Mouse (Mus musculus): ENCODE results near the gene Abcc6.
A peak's percentile ranks its signal among the peaks of the same experiment; 100 is the strongest.

Gene Abcc6

GRCm38 (mm10) chr7:46030145-46030488 lies at the start of gene Abcc6:
TSS of gene Abcc6 (minus strand) at chr7:46030302.
- DNase-seq (ENCODE audit: low spot score in 2 of 2) = no peak

GRCm38 (mm10) chr7:46077675-46078074 lies 47.6 kb upstream of the Abcc6 start:
- DNase-seq (ENCODE audit: low spot score in 2 of 2) = no peak

GRCm38 (mm10) chr7:46076844-46077243 lies 46.7 kb upstream of the Abcc6 start:
- DNase-seq (ENCODE audit: low spot score in 2 of 2) = no peak

- no peak for DNase-seq (ENCODE audit: low spot score in 2 of 2)
Measured at GRCm38 (mm10) chr7:46068831-46069230, 38.7 kb upstream of the Abcc6 start.

GRCm38 (mm10) chr7:46063296-46063695 lies 33.2 kb upstream of the Abcc6 start:
- no peak for DNase-seq (ENCODE audit: low spot score in 2 of 2)

GRCm38 (mm10) chr7:46061614-46062013 lies 31.5 kb upstream of the Abcc6 start:
- no peak for DNase-seq (ENCODE audit: low spot score in 2 of 2)

- DNase-seq (ENCODE audit: low spot score in 2 of 2) = no peak
Measured at GRCm38 (mm10) chr7:46060688-46061087, 30.6 kb upstream of the Abcc6 start.

- DNase-seq (ENCODE audit: low spot score in 2 of 2) = peak in 1 of 2 experiments; percentile 18
Measured at GRCm38 (mm10) chr7:46058882-46059281, 28.8 kb upstream of the Abcc6 start.

GRCm38 (mm10) chr7:46053566-46053965 lies 23.5 kb upstream of the Abcc6 start:
- no peak for DNase-seq (ENCODE audit: low spot score in 2 of 2)

GRCm38 (mm10) chr7:46052161-46052821 lies 22.2 kb upstream of the Abcc6 start:
- no peak for DNase-seq (ENCODE audit: low spot score in 2 of 2)

GRCm38 (mm10) chr7:46049981-46050380 lies 19.9 kb upstream of the Abcc6 start:
- DNase-seq (ENCODE audit: low spot score in 2 of 2) = no peak

GRCm38 (mm10) chr7:46047873-46048562 lies 17.9 kb upstream of the Abcc6 start:
- DNase-seq (ENCODE audit: low spot score in 2 of 2) = no peak

GRCm38 (mm10) chr7:46045882-46046281 lies 15.8 kb upstream of the Abcc6 start:
- DNase-seq (ENCODE audit: low spot score in 2 of 2) = no peak

GRCm38 (mm10) chr7:46044106-46044505 lies 14.0 kb upstream of the Abcc6 start:
- DNase-seq (ENCODE audit: low spot score in 2 of 2) = no peak

GRCm38 (mm10) chr7:46039873-46040272 lies 9.8 kb upstream of the Abcc6 start:
- no peak for DNase-seq (ENCODE audit: low spot score in 2 of 2)

- DNase-seq (ENCODE audit: low spot score in 2 of 2) = no peak
Measured at GRCm38 (mm10) chr7:46037433-46037832, 7.3 kb upstream of the Abcc6 start.

GRCm38 (mm10) chr7:46035468-46035867 lies 5.4 kb upstream of the Abcc6 start:
- no peak for DNase-seq (ENCODE audit: low spot score in 2 of 2)

- DNase-seq (ENCODE audit: low spot score in 2 of 2) = no peak
Measured at GRCm38 (mm10) chr7:46034991-46035390, 4.9 kb upstream of the Abcc6 start.

- DNase-seq (ENCODE audit: low spot score in 2 of 2) = no peak
Measured at GRCm38 (mm10) chr7:46033870-46034337, 3.8 kb upstream of the Abcc6 start.

- DNase-seq (ENCODE audit: low spot score in 2 of 2) = peak; percentile 96 to 98
Measured at GRCm38 (mm10) chr7:46033109-46033869, 3.2 kb upstream of the Abcc6 start, which contains the start of gene Nomo1. TSS of gene Nomo1 (plus strand) at chr7:46033698.

GRCm38 (mm10) chr7:46031075-46031474 lies 973 bp upstream of the Abcc6 start:
- DNase-seq (ENCODE audit: low spot score in 2 of 2) = no peak

GRCm38 (mm10) chr7:46029299-46030144 lies 580 bp downstream of the Abcc6 start:
- no peak for DNase-seq (ENCODE audit: low spot score in 2 of 2)

All from spleen, postnatal 14 days (tissue).